Mouse (Mus musculus) spleen, embryonic (tissue): ENCODE measurements at regions not wholly inside any gene's neighbourhood (a gene's known extent, or its start where the extent isn't known, plus 50 kb on each side); places are given as distances from the start of the nearest gene placed in this dataset.

Source experiments
- CTCF ChIA-PET: fragments of 350-600 bp; sonication (Branson Sonifier 250); formaldehyde crosslinking; loops from one replicate; lab custom pipeline; 2022; lab: Charles Lee

DNA sequence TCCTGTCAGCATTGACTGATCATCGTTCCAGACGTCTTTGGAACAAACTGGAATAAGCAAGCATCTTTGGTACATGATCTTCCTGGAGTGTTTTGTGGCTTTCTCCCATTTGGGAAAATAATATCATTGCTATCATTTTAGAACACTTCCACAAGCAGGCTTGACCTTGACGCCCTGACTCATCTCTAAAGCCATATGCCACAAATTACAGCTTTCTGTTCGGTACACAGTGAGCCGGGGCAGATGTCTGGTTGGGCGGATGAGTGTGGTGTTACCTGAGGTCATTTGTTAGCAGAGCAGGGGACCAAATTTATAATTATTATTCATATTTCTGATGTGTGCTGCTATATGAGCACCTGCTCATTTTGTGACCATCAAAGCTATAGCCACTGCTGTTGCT, 83.3 kb upstream of the Pmfbp1 start:
- CTCF ChIA-PET: no interaction called here

DNA sequence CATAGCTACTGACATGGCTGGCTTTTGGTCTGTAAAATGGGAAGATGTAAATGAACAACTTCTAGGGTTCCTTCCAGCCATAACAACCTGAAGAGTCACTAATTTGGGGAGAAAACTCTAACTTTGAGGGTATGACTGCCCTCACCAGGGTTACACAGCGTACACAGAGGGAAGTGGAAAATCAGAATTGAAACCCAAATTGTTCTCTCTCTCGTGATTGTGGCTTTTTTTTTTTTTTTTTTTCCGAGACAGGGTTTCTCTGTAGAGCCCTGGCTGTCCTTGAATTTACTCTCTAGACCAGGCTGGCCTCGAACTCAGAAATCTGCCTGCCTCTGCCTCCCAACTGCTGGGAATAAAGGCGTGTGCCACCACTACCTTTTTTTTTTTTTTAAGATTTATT, 80.4 kb upstream of the Pmfbp1 start:
- CTCF ChIA-PET: no interaction called here

DNA sequence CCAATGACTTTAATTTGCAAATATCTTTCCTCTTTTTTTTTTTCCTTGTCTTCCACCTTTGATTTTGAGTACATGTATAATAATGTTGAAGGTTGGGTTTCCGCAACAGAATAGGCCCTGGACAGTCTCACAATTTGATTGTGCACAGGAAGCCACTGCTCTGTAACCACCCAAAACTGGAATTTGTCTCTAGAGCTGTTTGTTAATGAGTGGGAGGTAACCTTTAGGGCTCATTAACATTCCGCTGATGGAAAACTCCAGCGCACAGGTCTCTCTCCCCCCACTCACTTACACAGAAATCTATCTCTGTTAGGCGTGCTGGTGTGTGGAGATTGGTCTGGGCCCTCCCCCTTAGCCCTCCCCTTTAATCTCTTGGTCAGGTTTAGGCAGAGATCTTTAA, 78.5 kb upstream of the Pmfbp1 start:
- CTCF ChIA-PET: no interaction called here

DNA sequence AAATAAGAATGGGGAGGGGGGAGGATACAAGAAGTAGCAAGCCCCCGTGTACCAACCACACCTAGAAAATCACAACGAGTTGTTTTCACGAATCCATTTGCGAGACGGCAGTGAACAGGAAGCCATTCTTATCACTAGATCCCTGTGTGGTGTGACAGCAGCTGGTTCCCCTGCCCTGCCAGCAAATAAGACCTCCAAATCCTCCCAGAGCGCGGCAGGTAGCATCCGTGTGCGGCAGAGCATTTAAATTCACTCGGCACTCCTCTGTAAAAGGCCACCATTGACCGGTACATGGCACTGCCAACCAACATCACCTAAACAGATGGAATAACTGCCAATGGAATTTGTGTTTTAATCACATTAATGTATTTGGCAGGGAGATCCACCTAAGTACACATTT, 77.9 kb upstream of the Pmfbp1 start:
- CTCF ChIA-PET: no interaction called here

DNA sequence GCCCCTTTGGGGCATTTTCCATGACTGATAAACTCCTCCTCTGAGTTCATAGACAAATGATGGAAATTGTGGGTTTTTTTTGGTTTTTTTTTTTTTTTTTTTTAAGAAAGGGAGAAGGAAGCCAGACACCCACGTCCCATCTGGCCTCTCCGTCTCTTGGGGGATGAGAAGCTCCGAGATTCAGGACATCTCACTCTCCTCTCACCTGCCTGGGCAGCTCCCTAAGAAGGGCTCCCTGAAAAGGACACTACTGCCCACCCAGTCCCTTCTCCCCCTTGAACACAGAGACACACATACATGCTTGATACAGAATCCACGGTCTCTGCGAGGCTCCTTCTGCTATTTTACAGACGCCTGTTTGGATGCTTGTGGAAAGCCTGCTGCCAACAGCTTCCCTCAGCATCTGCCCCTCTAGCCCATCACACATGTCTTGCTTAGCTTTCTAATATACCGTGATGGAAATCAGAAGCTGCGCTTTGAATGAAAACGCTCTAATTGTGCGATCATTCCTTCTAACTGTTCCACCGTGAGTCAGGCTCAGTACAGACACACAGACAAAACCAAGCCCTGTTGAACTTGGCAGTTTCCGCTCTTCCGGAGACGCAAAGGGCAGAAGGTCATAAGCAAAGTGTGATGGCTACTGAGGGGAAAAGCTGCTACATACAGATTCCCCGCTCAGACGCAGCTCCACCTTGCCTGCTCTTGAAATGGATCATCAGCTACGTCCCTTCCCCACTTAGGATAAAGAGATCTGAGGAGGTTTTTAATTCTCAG, 77.3 kb upstream of the Pmfbp1 start:
- CTCF ChIA-PET: no interaction called here

DNA sequence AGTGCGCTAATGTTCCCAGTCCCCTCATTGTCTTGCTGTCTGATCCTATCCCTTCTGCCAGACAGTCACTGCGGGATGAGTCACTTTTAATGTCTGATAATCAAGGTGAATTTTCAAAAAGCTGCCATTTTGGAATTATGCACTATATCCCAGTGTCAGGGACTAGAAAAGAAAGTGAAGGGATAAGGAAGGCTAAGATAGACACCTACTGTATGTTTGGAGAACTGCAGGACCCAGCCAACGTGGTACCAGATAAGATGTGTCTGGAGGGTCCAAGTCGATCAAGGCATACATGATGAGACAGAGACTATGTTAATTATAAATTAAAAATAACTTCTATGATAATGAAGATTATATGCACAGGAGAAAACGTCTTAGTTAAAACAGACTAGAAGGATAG, 76.6 kb upstream of the Pmfbp1 start:
- CTCF ChIA-PET: no interaction called here

DNA sequence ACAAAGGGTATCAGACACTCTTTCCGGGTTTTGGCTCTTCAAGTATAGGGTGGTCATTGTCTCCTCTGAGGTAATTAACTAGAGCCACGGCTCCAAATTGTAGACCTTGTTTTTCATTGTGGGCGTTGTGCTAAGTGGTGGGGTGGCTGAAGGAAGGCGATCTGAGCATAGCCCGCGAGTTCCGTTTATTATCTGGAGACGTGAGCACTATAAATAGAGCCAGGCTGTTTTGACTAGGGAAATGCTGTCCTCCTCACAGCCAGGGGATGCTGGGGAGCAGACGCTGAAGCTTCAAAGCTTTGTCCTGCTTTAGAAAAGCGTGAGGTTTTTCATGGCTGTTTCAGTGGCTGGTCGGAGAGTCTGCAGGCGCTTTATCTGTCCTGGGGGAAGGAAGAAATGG, 75.9 kb upstream of the Pmfbp1 start:
- CTCF ChIA-PET: no interaction called here

DNA sequence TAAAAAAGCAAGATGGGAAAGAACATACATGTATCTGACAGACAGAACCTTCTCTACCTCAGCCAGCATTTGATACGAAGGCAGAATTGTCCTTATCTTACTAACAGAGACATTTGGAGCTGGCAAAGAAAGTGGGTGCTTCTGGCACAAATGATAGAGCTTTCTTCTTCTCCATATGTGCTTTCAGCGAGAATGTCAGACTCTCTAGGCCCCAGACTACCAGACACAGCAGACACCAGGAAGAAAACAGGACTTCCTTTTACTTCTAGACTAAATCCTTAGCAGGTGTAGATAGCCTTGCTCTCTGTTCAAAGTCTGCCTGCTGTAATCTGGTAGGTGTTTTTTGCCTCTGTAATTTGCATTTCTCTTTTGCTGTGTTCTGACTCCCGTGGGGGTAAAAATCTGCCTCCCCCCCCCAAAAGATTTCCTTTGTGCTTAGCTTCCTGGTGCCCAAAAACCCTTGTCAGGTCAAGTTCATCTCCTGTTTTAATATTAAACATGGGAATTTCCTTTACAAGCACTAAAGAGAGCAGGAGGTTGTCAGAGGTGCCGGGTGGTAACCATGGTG, 74.7 kb upstream of the Pmfbp1 start:
- CTCF ChIA-PET: no interaction called here

DNA sequence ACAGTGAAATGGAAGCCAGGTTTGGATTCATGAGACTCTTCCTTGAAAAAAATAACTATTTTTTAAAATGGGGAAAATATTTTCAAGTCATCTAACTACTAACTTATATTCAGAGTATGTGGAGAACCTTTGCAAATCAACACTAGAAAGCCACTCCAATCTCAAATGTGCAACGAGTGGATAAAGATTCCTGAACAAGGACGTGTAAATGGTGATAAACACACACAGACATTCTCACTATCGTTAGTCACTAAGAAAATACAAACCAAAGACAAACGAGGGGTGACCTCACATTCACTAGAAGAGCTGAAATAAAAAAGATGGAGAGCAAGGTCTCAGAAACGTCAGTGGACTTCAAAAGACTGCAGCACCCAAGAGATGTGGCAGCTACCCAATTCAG, 69.8 kb upstream of the Pmfbp1 start:
- CTCF ChIA-PET: no interaction called here

DNA sequence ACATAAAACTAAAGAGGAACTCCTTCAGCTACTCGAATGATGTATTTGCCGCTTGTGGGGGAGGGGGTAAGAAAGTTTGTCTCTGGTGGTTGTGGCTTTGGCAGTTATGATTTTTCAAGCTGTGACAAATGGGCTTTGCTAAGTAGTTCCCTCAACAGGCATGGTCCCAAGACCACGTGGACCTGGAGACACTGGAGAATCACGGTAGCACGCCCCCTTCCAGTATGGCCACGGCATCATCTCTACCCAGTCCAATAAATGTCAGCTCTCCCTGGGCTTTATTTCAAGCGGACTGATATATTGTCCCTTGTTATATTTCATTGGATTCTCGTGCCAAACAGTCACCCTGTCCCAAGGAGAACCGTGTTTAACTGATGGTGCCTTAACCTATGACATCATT, 65.3 kb upstream of the Pmfbp1 start:
- CTCF ChIA-PET: no interaction called here

DNA sequence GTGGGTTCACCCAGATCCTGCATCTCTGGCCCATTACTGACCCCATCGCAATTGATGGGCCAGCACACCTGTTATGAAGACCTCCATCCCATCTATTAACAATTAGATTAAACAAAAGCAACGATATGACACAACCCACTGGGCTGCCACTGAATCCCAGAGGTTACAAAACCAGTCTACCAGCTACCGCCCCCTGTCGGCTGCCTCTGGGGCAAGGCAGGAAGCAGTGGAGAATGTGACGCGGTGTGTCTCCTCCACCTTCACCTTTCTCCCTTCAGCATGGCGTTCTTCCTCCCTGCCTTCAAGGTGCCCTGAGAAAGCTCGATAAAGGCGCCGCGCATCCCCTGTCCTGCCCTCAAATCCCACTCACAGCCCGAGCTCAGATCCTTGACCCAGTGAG, 59.3 kb upstream of the Pmfbp1 start:
- CTCF ChIA-PET: no interaction called here

DNA sequence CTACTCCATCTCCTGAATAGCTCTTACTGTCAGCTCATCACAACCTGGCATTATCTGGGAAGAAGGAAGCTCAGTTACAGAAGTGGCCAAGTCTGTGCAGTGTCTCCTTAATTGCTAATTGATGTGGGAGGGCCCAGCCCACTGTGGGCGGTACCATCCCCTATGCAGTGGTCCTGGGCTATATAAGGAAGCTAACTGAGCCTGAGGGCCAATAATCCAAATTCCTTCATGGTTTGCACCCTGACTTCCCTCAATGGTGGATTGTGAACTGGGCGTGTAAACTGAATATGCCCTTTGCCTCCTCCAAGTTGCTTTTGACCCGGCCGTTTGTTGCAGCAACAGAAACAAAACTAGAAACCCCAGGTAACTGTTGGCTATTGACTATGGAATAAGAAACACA, 57.8 kb upstream of the Pmfbp1 start:
- CTCF ChIA-PET: no interaction called here

DNA sequence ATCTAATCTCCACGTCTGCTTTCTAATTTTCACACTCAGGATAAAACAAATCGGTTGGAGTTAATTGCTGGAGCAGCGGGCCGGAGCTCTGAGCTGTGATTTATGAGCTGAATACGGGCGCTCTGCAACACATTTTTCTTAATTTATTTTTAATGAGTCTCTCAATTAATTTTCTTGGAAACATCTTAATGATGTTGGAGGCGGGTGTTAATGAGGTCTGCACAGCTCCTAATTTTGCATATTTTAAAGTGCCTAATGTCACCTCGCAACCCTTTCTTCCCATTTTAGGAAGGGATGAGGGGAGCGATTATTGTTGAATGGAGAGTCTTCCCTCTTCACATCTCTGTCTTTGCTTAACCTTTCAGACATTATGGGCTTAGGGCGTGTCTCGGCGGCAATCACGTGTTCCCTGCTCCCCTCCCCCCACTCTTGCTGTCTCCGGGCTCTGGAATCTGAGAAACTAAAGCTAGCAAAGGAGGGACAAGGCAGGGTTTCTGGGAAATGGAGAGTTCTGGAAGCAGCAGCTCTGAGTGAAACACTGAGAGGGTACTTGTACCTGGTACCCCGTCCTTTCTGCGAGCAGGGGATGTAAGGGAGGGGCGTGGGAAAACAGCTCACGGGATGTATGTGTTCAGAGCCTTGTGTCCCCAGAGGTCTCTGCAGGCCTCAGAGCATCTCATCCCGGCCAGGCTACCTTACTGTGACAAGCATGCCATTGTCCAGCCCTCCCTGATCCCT, 56.8 kb upstream of the Pmfbp1 start:
- CTCF ChIA-PET: interaction anchor here (0.5 kb wide), 1 partner anchor 516 kb away, joined by 3 read pairs; no protein-coding TSS in a partner anchor

DNA sequence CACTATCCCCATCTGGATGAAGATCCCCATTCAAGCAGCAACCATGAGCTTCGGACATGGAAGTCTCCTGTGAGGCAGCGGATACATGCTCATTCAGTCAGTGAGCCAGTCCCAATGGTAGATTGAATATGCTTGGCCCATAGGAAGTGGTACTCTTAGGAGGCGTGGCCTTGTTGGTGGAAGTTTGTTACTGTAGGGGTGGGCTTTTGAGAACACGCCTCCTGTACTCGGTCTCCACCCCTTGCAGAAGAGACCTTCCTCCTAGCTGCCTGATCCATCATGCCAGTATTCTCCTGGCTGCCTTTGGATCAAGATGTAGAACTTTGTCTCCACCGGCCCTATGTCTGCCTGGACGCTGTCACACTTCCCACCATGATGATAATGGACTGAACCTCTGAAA, 55.3 kb upstream of the Pmfbp1 start:
- CTCF ChIA-PET: no interaction called here
